Mouse (Mus musculus): ENCODE measurements at regions not wholly inside any gene's neighbourhood (a gene's known extent, or its start where the extent isn't known, plus 50 kb on each side); places are given as distances from the start of the nearest gene placed in this dataset.

DNA sequence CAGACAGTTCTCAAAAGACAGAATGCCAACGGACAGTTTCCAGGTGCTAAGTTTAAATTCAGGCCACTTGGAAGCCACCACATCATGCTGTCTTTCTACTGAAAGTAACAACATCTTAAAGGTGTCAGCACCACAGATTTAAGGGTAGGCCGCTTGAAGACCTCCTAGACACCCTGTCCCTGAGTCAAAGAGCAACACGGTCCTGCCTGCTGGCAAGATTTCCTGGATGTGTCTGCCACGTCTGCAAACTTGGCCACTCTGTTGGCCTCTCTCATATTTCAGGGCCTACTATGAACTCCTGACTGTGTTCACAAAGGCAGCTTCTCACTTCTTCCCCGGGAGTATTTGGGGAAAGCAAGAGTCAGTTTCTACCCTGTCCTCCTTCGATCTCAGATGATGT lies 194.7 kb upstream of the Esrrg start:
- DNase-seq, result no peak

DNA sequence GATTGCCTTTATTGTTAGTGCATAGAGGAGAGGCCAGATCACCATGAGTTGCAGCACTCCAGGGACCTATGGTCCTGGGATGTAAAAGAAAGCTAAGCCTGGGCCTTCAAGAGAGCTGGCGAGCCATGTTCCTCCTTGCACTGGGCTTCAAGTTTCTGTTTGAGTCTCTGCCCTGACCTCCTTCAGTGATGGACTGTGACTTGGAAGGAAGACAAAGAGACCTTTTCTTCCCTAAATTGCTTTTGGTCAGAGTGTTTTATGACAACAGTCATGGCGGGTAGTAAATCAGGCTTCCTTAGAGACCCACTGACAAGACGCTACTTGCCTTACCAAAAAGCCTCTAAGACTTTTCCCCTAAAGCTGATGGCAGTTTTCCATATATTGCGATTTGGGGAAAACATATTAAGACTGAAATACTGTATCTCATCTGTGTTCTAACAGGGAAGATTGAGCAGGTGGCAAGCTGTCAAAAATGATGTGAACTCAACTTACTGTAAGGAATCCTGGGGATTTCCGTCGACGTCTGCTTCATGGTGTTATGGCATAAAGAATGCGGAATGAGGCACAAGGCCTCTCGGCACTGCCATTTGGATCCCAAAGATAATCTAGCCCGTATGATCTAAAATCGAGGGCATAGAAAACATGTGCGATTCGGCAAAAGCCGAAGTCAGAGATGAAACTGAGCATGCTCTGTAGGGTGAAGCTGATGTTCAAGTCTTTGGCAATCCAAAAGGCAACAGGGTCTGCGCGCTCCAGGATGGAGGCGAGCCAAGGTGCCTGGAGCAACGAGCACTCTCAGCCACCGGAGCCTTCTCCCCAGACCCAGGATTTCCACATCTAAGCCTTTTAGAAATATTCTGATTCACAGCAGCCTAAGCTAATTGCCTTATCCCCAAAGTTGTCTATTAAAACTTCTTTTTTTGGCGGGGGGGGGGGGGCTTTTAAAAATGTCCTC lies 190.1 kb upstream of the Esrrg start:
- no peak for DNase-seq

DNA sequence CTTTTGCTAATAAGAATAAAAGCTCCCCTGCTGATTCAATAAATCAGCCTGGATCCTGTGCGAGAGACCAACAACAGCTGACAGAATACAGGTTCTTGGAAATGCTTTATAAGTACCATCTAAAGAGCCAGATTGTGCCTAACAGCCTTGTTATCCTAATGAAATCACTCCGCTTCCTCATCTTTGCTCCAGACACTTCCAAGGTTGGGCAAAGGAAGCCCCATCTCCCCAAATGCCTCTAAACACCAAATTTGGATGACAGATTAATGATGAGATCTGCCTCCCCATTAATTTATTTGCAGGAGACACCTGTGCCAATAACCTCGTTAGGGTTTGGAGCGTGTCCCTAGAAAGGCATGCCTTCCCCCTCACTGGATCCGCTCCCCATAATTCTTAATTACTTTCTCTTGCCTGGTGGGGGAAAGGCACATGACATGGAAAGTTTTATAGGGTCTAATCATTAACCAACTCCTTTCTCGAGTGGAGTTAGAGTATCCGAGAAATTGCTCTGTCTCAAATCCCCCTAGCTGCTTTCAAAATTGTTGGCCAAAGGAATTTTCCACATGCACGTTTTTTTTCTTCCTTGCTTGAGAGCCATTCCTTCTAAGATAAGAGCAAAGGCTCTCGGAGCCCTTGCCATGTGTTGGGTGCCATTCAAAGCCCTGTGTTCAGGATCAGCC lies 179.9 kb upstream of the Esrrg start:
- no peak for DNase-seq

- DNase-seq, result no peak
These were observed 174.6 kb upstream of the Esrrg start for GRCm38 (mm10) chr1:187433716-187434634.

- DNase-seq, result peak; percentile 9
These were observed 169.2 kb upstream of the Esrrg start for GRCm38 (mm10) chr1:187439170-187439914.

DNA sequence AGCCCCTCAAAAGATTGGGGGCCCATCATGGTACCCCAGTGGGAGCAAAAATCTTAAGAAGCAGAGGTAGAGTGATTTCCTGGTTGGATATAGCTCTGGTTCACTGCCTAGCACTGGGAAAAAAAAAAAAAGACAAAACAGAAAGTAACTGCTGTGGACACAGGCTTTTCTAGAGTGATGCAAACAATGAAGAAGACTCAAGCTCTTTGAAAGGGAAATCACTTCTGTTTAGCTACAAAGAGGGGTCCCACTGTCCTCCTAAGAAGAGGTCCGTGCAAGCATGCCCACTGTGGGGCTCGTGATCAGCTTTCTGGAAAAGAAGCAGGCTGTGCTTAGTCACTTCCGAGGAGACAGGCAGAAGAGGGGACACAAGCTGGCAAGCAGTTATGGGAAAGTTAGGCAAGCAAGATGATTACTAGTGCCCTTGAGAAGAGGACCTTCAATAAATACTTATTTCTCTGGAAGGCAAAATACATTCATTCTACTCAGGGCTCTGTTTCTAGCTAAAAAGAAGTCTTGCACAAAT lies 166.9 kb upstream of the Esrrg start:
- no peak for DNase-seq

DNA sequence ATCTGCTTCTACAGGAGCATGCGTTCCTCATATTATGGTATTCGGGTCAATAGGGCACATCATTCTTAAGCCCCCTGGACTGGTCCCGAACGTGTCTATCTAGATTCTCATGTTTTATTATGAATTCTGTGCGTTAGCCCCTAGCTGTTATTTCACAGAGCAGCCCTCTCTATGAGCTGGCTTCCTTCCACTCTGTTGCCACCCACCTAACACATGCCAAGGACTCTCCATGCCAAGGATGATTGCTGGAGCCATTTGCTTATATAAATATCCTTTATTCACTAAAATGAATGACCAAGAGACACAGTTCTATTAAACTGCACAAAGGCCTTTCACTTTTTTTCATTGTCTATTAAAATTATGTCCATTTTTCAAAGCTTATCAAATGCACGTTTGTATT lies 162.1 kb upstream of the Esrrg start:
- no peak for DNase-seq

DNA sequence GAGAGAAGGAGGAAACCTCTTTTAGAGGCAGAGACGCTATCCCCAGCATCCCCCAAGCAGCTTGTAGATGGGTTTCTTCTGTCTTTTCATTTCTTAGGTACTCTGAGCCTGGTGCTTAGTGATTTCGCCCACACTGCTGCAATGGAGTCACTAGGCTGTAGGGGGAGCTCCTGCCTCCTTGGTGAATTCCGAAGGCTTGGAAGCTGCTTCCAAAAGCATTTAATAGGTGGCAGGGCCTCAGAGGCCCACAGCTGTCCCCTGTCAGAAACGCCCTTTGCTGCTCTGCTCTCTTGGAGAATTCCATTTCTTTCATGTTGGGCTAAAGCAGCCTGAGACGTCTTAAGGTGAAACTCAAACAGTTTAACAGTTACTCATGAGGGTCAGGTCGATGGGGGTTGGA lies 160.4 kb upstream of the Esrrg start:
- DNase-seq, result peak; percentile 23

DNA sequence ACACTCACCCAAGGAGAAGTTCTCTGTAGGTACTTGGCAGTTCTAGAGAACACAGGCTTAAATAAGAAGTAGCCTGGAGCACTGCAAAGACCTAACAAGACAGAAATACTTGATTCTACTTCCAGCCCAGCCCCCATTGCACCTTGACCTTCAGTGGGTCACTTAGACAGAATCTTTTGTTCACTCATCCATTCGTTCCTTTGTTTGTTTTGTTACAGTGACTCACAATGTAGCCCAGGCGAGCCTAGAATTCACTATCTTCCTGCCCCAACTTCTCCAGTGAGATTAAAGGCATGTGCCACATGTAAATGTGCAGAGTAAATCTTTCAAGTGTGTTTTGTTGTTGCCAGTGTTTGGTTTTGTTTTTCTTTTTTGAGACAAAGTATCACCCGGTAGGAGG lies 158.5 kb upstream of the Esrrg start:
- DNase-seq, result no peak

GRCm38 (mm10) chr1:187452189-187452588 lies 156.4 kb upstream of the Esrrg start:
- peak; percentile 6 for DNase-seq

- DNase-seq, result no peak
These were observed 154.2 kb upstream of the Esrrg start for GRCm38 (mm10) chr1:187454431-187454830.

- DNase-seq, result no peak
These were observed 123.8 kb upstream of the Esrrg start for GRCm38 (mm10) chr1:187484821-187485220.

GRCm38 (mm10) chr1:187487948-187488690 lies 120.5 kb upstream of the Esrrg start:
- no peak for DNase-seq

DNA sequence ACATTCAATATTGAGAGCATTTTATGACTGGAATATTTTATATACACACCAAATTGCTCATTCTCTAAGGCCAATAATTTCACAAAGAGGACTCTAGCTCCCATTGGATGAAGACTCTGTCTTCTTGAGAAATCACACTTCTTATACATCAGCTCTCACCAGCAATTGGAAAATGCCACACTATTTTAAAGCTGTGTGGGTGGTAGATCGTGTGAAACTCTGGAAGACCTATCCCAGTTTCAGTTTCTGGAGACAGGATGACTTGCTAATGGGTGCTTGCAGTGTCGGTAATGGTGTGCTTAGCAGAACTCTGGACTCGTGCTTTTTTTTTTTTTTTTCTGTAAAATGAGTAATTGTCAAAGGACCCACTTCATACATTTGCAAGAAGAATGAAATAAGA lies 119.1 kb upstream of the Esrrg start:
- DNase-seq, result no peak

GRCm38 (mm10) chr1:187505368-187505767 lies 103.2 kb upstream of the Esrrg start:
- DNase-seq, result no peak

DNA sequence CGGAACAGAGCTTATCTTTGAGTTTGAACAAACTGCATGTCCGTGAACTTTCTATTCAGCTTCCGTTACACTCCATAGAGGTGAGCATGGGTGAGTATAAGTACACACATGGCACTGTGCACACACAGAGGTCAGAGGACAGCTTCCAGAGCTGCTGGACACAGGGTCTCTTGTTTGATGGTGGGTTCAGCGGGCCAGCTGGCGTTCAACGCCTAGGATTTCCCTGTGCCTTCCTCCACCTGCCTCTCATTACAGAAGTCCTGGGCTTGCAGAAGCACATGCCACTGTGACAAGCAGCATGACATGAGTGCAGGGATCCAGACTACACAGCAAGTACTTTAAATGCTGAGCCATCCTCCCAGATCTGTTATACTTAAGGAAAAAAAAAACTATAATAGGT lies 101.4 kb upstream of the Esrrg start:
- no peak for DNase-seq

- no peak for DNase-seq
These were observed 77.2 kb upstream of the Esrrg start for GRCm38 (mm10) chr1:187531349-187531922.

GRCm38 (mm10) chr1:187536263-187536662 lies 72.3 kb upstream of the Esrrg start:
- DNase-seq, result no peak

DNA sequence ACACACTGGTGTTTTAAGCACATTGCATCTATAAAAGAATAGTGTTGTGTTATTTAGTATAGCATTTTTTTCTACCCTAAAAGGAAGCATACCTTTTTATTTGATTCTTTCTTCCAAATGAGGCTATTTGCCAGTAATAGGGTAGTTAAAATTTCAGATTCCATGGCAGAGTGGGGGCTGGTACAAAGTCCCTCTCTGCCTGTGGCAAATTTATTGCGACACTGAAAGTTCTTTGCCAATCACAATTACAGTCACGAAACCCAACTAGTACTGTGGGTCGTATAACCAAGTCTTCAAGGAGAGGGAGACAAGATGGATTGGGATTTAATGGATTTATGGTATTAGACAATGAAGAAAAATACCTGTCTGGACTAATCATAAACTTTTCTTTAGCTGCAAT lies 51.9 kb upstream of the Esrrg start:
- DNase-seq, result no peak

All from cerebellum, adult 8-10 months (tissue).